Mouse (Mus musculus) liver, embryonic 14.5 days (tissue): ENCODE measurements around the gene Gm4792. TPM values are rescaled to one million over a fixed set of nuclear protein-coding genes. Genes with fewer than 3 reads are reported as not detected.
A peak's percentile ranks its signal among the peaks of the same experiment; 100 is the strongest.

Experiments
- ATAC-seq: fragments of 200-750 bp; cut with Nextera tagmentation; 2 replicates; pipeline ENCODE4 v1.8.0; 2017; ENCODE audit warnings: moderate number of reproducible peaks, mild to moderate bottlenecking, moderate library complexity; ENCODE audit not compliant: insufficient read depth
- DNase-seq, 3 experiments: peaks; one replicate each; pipeline ENCODE4 v3.0.0-alpha.2; 2012 to 2013; ENCODE audit warnings: low read depth in 3 of 3, low spot score in 3 of 3
- H3K27ac ChIP-seq: fragments of 300-500 bp; sonication (generic); 2 replicates; pipeline ENCODE4 v1.5.1; 2014; ENCODE audit warnings: moderate library complexity, mild to moderate bottlenecking, control low read depth, inconsistent platforms
- H3K27me3 ChIP-seq: fragments of 300-500 bp; sonication (generic); 2 replicates; pipeline ENCODE4 v1.6.1; 2014; ENCODE audit warnings: mild to moderate bottlenecking, low read length, moderate library complexity; ENCODE audit not compliant: control insufficient read depth, insufficient read depth
- H3K36me3 ChIP-seq: fragments of 300-500 bp; sonication (generic); replicated peaks from 2 replicates; pipeline ENCODE4 v1.6.1; 2014; ENCODE audit warnings: low read depth; ENCODE audit not compliant: control insufficient read depth, insufficient read depth
- H3K4me1 ChIP-seq, 2 experiments: fragments of 200-500 bp in 1 of 2; fragments of 300-500 bp in 1 of 2; sonication (generic) in 1 of 2; replicated peaks; 2 replicates each; pipeline ENCODE4 v1.6.1; 2012 to 2014; ENCODE audit warnings: antibody characterized with exemption in 1 of 2, inconsistent platforms in 1 of 2, low read length in 1 of 2; ENCODE audit not compliant: control insufficient read depth in 2 of 2, insufficient read depth in 2 of 2
- H3K4me2 ChIP-seq: fragments of 300-500 bp; sonication (generic); 2 replicates; pipeline ENCODE4 v1.6.1; 2014; ENCODE audit warnings: low read depth, mild to moderate bottlenecking, control low read depth, moderate library complexity
- H3K4me3 ChIP-seq, 2 experiments: fragments of 200-500 bp in 1 of 2; fragments of 300-500 bp in 1 of 2; sonication (generic) in 1 of 2; 2 replicates each; pipeline ENCODE4 v1.5.1; 2012 to 2014; ENCODE audit warnings: low read depth in 2 of 2, low read length in 2 of 2, mild to moderate bottlenecking in 2 of 2, control low read depth in 1 of 2, inconsistent platforms in 1 of 2, moderate library complexity in 1 of 2; ENCODE audit not compliant: insufficient read depth in 1 of 2
- H3K9ac ChIP-seq: fragments of 300-500 bp; sonication (generic); replicated peaks from 2 replicates; pipeline ENCODE4 v1.6.1; 2014; ENCODE audit warnings: mild to moderate bottlenecking, control low read depth, moderate library complexity
- H3K9me3 ChIP-seq: fragments of 300-500 bp; sonication (generic); 2 replicates; pipeline ENCODE4 v1.6.1; 2016; ENCODE audit warnings: low read length, mixed read lengths; ENCODE audit not compliant: control insufficient read depth
- CTCF ChIP-seq: IDR thresholded peaks from 2 replicates; pipeline ENCODE4 v1.5.1; 2016; ENCODE audit warnings: antibody characterized with exemption, low read depth, control low read depth
- EP300 ChIP-seq: IDR thresholded peaks from 2 replicates; pipeline ENCODE4 v1.6.1; 2016; ENCODE audit warnings: antibody characterized with exemption, low read depth
- WGBS: fragments of 180-500 bp; shearing (Covaris S2); extraction: QIAGEN DNeasy Blood & Tissue Kit; methylation state at CpG from one replicate; pipeline ENCODE4 v1.1.7; 2014; ENCODE audit not compliant: insufficient replicate concordance; 5-methylcytosine and 5-hydroxymethylcytosine counted together
- polyA plus RNA-seq, 2 experiments: library from polyadenylated mRNA; depleted of rRNA in 1 of 2; stranded (reverse) in 1 of 2; unstranded in 1 of 2; fragments of >200 nt; fragmentation: Nextera tagmentation in 1 of 2; extraction: Ambion mirVana in 1 of 2; gene quantifications; 2 replicates each; pipeline versions ENCODE4 v1.2.1 to v1.2.3; 2012 to 2014

Gm4792 gene
- polyA plus RNA-seq, 2 experiments: not detected

DNA sequence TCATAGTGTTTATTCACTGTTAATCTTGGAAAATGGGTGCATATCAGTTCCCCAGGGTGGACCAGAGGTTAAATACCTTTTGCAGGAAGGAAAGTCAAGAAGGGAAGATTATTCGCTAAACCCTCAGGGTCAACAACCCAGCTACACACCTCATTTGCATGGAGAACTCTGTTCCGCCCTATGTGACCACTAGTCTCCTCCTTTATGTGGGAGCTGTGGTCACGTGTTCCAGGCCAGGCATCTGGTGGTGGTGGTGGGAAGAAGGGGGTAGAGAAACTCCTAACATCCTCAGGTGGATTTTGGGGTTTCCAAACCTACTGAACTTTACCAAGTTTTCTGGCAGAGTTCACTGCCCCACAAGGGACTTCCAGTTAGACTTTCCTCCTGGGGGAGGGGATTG is 35.3 kb downstream of the Gm4792 start:
- Histone ChIP-seq H3K4me1 (peaks cover 0 to 3% of the 10 kb centered on the region in 2 experiments; a peak in 1 of 4 replicates), H3K27me3 (no peaks in the 10 kb centered on the region), H3K27ac (no peak overlapping the region), H3K9ac (no peak overlapping the region), H3K9me3 (no peaks in the 10 kb centered on the region), H3K4me2 (no peak overlapping the region), H3K4me3 (no peak overlapping the region), H3K36me3 (no peaks in the 10 kb centered on the region)
- DNase-seq: no peak
- no peak for ATAC-seq
- TF ChIP-seq CTCF (no peak), EP300 (no peak)
- WGBS: 49% methylated on average over 3 of the region's 3 CpGs

- Histone ChIP-seq H3K9ac (no peak overlapping the region), H3K4me1 (peaks cover 0 to 3% of the 10 kb centered on the region in 2 experiments; a peak in 1 of 4 replicates), H3K36me3 (no peaks in the 10 kb centered on the region), H3K4me3 (no peak overlapping the region), H3K9me3 (no peaks in the 10 kb centered on the region), H3K27ac (no peak overlapping the region), H3K4me2 (no peak overlapping the region), H3K27me3 (no peaks in the 10 kb centered on the region)
- WGBS: 76% methylated on average over 13 of the region's 13 CpGs
- TF ChIP-seq EP300 (no peak), CTCF (no peak)
- DNase-seq (no peak), ATAC-seq (no peak)
Observed at GRCm38 (mm10) chr10:94262646-94263045, 35.9 kb downstream of the Gm4792 start.

DNA sequence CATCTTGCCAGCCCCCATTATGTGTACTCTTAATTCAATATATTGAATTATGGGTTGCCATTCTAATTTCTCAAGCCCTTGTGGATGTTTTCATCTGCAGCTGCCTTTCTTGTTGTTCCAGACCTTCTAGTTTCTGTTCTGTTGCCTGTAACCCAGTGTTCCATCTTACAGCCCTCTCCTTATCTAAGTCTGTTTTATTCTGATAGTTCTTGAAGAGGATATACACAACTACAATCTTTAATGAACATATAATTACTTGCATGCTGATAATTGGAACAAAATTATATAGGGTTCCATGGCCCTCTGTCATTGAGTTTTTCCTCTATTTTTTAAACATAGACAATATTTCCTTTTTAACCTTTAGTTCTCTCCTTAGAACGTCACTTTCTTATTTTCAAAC is 38.0 kb downstream of the Gm4792 start:
- no peak for ATAC-seq
- 62% methylated on average over 1 of the region's 1 CpGs for WGBS

DNA sequence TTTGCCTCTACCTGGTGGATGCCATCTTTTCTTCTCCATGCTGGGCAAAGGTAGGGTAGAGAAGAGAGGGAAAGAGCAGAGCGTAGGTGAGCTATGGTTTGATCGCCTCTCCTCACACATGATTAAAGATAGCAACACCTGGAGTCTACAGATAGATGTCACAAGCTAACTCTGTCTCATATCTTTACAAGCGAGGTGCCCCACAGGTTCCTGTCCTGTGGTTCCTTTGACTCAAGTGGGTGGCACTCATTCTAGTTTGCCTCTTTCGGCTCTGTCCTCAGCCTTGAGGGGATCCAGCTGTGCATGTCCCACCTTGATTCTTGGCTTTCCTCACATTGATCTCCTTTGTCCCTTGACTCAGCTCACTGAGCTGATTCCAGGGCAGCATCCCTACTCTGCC is 42.0 kb downstream of the Gm4792 start:
- Histone ChIP-seq H3K27ac (no peak overlapping the region), H3K9ac (no peak overlapping the region), H3K4me1 (peaks cover 3 to 7% of the 10 kb centered on the region in 2 experiments; a peak in 2 of 4 replicates), H3K27me3 (no peaks in the 10 kb centered on the region), H3K9me3 (no peaks in the 10 kb centered on the region), H3K4me2 (no peak overlapping the region), H3K36me3 (no peaks in the 10 kb centered on the region), H3K4me3 (no peak overlapping the region)
- DNase-seq (no peak), ATAC-seq (no peak)
- whole genome bisulfite sequencing: 43% methylated on average over 4 of the region's 4 CpGs
- TF ChIP-seq CTCF: no peak
- no peak for TF ChIP-seq EP300

More for the DNA sequence above, 38.0 kb downstream of the Gm4792 start:
- H3K27ac ChIP-seq: no peak overlapping the region
- no peak overlapping the region for H3K9ac ChIP-seq
- no peaks in the 10 kb centered on the region for H3K27me3 ChIP-seq
- H3K36me3 ChIP-seq: no peaks in the 10 kb centered on the region
- peaks cover 3 to 4% of the 10 kb centered on the region in 2 experiments; a peak in 1 of 4 replicates for H3K4me1 ChIP-seq
- TF ChIP-seq CTCF (no peak), EP300 (peak; percentile 52)
- no peak for DNase-seq
- H3K4me3 ChIP-seq: no peak overlapping the region
- no peaks in the 10 kb centered on the region for H3K9me3 ChIP-seq
- no peak overlapping the region for H3K4me2 ChIP-seq

GRCm38 (mm10) chr10:94255744-94256143 is 42.8 kb downstream of the Gm4792 start:
- Histone ChIP-seq H3K9ac (no peak overlapping the region), H3K27me3 (no peaks in the 10 kb centered on the region), H3K9me3 (no peaks in the 10 kb centered on the region), H3K4me2 (no peak overlapping the region), H3K4me1 (peaks cover 4 to 10% of the 10 kb centered on the region in 2 experiments; a peak in 3 of 4 replicates), H3K27ac (no peak overlapping the region), H3K4me3 (no peak overlapping the region), H3K36me3 (no peaks in the 10 kb centered on the region)
- 67% methylated on average over 6 of the region's 6 CpGs for WGBS
- TF ChIP-seq CTCF: no peak
- TF ChIP-seq EP300: no peak
- ATAC-seq: no peak
- DNase-seq: no peak

DNA sequence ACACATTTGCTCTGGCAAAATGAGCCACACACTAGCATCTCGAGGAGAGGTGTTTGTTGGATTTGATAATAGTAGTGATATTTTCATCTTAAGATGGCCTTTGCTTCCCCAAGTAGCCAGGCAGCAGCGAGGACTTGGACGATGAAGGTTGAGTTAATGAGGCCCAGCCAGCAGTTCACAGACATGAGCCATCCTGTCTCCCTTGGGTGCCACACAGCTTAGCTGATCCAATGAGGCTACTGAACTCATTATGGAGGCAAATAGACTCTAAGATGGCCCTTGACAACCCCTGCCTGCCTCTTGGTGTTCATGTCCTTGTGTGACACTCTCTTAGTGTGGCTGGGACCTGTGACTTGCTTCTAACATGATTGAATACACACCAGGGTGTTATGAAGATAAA is 43.7 kb downstream of the Gm4792 start:
- ATAC-seq (no peak), DNase-seq (no peak)
- no peak overlapping the region for H3K9ac ChIP-seq
- TF ChIP-seq CTCF: no peak
- no peak for TF ChIP-seq EP300
- 59% methylated on average over 3 of the region's 3 CpGs for WGBS
- no peaks in the 10 kb centered on the region for H3K36me3 ChIP-seq
- H3K4me2 ChIP-seq: no peak overlapping the region
- H3K4me1 ChIP-seq: peaks cover 8 to 18% of the 10 kb centered on the region in 2 experiments
- no peaks in the 10 kb centered on the region for H3K9me3 ChIP-seq
- H3K4me3 ChIP-seq: no peak overlapping the region
- H3K27me3 ChIP-seq: no peaks in the 10 kb centered on the region
- H3K27ac ChIP-seq: no peak overlapping the region
